Mouse (Mus musculus) liver, adult (tissue): Measurements from ENCODE around the gene Arl11.
A peak's percentile ranks its signal among the peaks of the same experiment; 100 is the strongest.

ENCODE experiments used
- GATA4 ChIP-seq: IDR thresholded peaks from 2 replicates; pipeline ENCODE4 v1.6.1; 2014; ENCODE audit warnings: mild to moderate bottlenecking, low read length; ENCODE audit not compliant: insufficient replicate concordance

Gene Arl11

GRCm38 (mm10) chr14:61360131-61360980 is 50.8 kb downstream of the Arl11 start, which contains the start of gene Ebpl:
Ebpl (minus strand) TSS chr14:61360439.
- peak; percentile 47; the same call in 1 of the 2 replicates for TF ChIP-seq GATA4

DNA sequence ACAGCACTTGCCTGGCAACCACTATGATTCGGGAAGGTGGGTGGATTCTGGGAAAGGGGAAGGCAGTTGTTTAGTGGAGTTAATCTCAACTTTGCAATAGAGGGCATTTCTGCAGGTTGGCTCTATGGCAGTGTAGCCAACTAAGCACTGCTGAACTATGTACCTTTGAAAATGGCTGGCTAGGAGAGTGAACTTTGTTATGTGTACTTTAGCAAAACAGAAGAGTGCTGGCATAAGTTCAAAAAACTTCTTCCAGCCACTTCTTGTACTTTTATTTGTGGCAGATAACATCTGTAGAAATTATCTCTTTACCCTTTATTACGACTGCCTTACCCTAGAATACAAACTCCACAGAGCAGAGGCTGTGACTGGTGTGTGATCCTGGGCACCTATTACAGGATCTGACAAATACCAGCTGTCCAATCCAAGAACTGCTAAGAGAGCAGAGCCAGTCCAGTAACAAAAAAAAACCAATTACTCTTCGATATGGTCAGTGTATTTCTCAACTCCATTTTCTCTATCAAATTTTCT is 51.5 kb downstream of the Arl11 start:
- peak; percentile 78 for TF ChIP-seq GATA4
